Mouse (Mus musculus) fat pad, adult 2 months (tissue): ENCODE results near the gene Lrg1.

Experiments used
- DNase-seq: peaks from one replicate; pipeline ENCODE4 v3.0.0-alpha.2; 2011; ENCODE audit warnings: low read depth, low spot score; ENCODE audit errors: extremely low read depth

Gene Lrg1

GRCm38 (mm10) chr17:56137839-56138613 is 16.2 kb upstream of the Lrg1 start:
- DNase-seq = no peak

- no peak for DNase-seq
Measured at GRCm38 (mm10) chr17:56136558-56136957, 14.8 kb upstream of the Lrg1 start.

- DNase-seq = no peak
Measured at GRCm38 (mm10) chr17:56134463-56134971, 12.7 kb upstream of the Lrg1 start.

GRCm38 (mm10) chr17:56133457-56134363 is 11.9 kb upstream of the Lrg1 start:
- no peak for DNase-seq

GRCm38 (mm10) chr17:56132661-56133060 is 10.9 kb upstream of the Lrg1 start:
- DNase-seq = no peak

- DNase-seq = no peak
Measured at GRCm38 (mm10) chr17:56131814-56132213, 10.0 kb upstream of the Lrg1 start.

- no peak for DNase-seq
Measured at GRCm38 (mm10) chr17:56131136-56131535, 9.3 kb upstream of the Lrg1 start.

GRCm38 (mm10) chr17:56128246-56128645 is 6.4 kb upstream of the Lrg1 start:
- no peak for DNase-seq

- DNase-seq = no peak
Measured at GRCm38 (mm10) chr17:56126175-56126574, 4.4 kb upstream of the Lrg1 start.

GRCm38 (mm10) chr17:56125276-56125630 is 3.5 kb upstream of the Lrg1 start:
- DNase-seq = no peak

- no peak for DNase-seq
Measured at GRCm38 (mm10) chr17:56124377-56125275, 2.8 kb upstream of the Lrg1 start.

GRCm38 (mm10) chr17:56123681-56124340 is 2.0 kb upstream of the Lrg1 start:
- DNase-seq = no peak

GRCm38 (mm10) chr17:56123161-56123560 is 1.4 kb upstream of the Lrg1 start:
- no peak for DNase-seq

GRCm38 (mm10) chr17:56119981-56120880 is 1.6 kb downstream of the Lrg1 start:
- DNase-seq = no peak

GRCm38 (mm10) chr17:56119431-56119830 is 2.4 kb downstream of the Lrg1 start:
- no peak for DNase-seq

GRCm38 (mm10) chr17:56117251-56117710 is 4.5 kb downstream of the Lrg1 start, which contains the start of gene Plin5:
Plin5 (minus strand) TSS chr17:56117596.
- DNase-seq = no peak

GRCm38 (mm10) chr17:56116193-56116592 is 5.6 kb downstream of the Lrg1 start:
- no peak for DNase-seq

GRCm38 (mm10) chr17:56112743-56113142 is 9.1 kb downstream of the Lrg1 start:
- DNase-seq = no peak

- DNase-seq = no peak
Measured at GRCm38 (mm10) chr17:56111864-56112263, 9.9 kb downstream of the Lrg1 start.
